Mouse (Mus musculus) T-helper 2 cell (primary cell): ENCODE results near the gene Dnajc1.

ENCODE experiments used
- in situ Hi-C: fragments of 300-600 bp; cut with MboI, MseI; formaldehyde crosslinking; loops from one replicate; pipeline ENCODE4 v1.15.1; 2025; ENCODE audit warnings: high pct_unique_total_duplicates

Gene Dnajc1

DNA sequence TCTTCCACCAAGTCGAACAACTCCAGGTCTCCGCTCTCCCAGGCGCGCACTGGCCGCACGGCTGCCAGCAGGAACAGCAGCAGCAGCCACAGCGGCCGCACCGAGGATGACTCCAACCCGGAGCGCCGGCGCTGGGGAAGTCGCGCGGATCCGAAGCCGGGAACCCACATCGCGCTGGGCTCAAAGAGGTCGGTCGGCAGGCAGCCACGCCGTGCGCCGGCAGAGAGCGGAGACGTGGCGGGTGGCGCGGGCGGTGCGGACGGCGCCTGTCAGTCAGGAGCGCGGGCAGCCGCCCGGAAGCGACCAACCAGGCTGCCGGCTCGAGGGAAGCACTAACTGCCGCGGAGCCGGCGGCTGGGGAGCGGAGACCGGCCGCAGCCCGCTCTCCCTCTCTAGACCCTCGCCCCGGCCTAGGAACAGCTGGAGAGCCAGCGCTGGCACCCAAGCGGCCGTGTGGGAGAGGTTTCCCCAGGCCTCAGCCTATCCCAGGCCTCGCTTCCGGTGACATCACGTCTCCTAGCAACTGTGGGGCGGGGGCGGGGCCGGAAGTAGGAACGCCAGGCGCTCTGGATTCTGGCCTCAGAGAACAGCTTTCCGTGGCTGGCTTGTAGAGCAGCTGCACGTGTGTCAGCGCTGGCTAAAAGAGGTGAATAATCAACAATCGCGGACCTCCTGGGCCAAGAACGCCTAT lies at the start of gene Dnajc1:
TSS of gene Dnajc1 (minus strand) at position 500 of the 691 bp plus-strand sequence.
- in situ Hi-C loops, result loop anchor here (10.0 kb wide), 1 partner anchor 312 kb away; no protein-coding TSS in a partner anchor

DNA sequence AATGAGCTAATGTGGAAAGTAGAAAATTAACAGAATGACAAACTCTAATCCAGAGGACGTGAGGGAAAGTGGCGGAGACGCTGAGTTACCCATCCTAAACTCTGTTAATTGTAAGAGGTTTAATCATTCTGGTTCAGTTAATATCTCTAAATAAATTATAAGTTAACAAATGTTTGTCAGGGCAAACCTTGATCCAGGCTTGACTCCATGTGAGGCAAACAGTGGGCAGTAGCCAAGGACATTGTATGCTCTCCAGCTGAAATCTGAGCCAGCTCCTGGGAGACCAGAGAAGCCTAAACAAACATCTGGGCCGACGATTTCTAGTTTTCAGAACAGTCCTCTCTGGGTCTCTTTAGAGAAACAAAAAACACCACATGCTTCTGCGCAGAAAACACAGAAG lies 49.2 kb upstream of the Dnajc1 start:
- in situ Hi-C loops, result no loop called here

DNA sequence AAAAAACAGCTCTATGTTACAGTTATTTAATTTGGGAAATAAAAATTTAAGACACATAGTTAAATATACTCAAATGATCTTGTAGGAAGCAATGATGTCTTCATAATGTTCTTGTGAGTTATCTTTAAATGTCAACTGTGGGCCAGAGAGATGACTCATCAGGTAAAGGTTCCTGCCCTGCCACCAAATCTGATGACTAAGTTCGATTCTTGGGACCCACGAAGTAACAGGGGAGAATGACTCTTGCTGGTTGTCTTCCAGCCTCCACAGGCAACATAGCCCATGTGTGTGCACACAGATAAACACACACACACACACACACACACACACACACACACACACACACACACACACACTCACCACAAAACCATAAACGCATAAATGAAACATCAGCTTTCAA lies 22.6 kb upstream of the Dnajc1 start:
- in situ Hi-C loops, result no loop called here

DNA sequence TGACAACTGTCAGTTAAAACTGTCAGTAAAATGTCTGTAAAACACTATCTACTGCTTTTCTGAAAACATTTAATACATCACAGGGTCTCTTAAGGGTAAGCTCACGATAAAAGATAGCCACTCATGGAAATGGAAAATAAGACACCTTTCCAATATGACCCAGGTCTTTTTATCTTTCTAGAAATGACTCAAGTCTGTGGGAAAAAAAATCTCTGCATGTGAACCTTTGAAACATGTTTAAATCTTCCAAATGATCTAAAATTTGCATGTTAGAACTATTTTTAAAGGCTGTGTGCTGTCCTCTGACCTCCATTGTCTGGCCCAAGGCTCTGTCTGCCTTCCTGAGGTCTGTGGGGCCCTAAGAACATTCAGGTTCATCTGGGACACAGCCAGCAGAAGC lies 11.0 kb upstream of the Dnajc1 start:
- in situ Hi-C loops, result no loop called here

DNA sequence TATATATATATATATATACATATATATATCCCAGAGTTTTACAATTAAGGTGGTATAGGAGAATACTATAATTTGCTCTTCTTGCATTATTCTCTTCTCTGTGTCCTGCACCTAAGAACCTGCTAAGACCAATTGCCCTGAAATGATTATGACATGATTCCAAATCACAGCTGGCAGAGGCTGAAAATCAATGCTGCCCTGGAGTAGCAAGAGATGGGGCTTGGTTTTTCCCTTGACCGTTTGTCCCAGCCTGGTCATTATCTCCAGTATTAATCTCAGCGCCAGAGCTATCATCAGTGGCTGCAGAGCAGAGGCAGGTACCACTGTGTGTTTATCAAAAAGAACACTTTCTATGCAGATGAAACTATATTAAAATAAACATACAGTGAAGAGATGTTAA lies 9.1 kb upstream of the Dnajc1 start:
- in situ Hi-C loops, result no loop called here

DNA sequence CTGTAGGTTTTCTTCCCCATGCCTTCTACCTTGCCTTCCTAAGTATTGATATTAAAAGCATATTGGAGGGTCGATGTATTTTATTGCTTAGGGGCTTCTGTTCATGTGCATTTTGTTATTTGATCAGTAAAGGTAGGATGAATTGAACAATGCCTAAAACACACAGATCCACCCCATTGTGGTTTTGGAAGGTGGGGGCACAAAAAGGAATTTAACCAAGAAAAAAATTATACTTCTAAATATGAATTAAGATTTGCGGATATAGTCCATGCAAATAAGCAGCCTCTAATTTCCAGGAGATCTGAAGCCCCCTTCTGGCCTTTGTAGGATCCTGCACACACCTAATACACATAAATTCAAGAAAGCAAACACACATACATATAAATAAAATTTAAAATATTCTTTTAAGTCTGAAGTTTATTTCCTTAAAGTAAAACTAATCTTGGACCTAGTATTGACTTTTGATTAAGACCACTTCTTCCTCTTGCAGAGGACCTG lies 441 bp upstream of the Dnajc1 start:
- in situ Hi-C loops, result loop anchor here (10.0 kb wide), 1 partner anchor 312 kb away; no protein-coding TSS in a partner anchor

DNA sequence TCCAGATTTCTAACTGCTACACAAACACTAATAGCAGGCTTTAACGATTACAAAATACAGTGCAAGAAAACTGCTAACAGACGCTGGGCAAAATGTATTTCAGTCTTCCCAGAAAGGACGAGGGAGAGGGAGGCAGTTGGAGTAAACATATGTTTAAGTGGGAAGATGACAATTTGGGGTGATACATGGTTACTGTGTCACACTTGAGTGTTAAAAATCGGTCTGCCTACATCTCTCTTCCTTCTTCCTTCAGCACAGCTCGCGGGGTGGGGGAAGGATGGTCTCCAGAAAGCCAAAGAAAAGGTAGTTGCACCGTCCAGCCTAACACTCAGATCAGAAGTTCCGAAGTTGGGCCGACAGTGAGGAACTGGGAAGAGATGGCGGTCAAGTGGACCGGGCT lies 769 bp downstream of the Dnajc1 start:
- in situ Hi-C loops, result loop anchor here (10.0 kb wide), 1 partner anchor 313 kb away; no protein-coding TSS in a partner anchor

DNA sequence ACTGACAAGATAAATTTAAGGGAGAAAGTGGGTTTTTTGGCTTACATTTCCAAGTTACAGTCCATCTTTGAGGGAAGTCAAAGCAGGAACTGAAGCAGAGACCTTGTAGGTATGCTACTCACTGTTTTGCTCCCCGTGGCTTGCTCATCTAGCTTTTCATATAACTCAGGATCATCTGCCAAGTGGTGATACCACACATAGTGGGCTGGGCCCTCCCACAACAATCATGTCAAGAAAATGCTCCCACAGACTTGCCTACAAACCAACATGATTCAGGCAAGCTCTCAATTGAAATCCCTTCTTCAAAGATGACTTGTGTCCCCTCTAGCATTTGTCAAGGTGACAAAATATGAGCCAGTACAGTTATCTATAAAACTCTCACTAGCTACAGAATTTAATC lies 3.0 kb downstream of the Dnajc1 start:
- in situ Hi-C loops, result loop anchor here (10.0 kb wide), 1 partner anchor 315 kb away; no protein-coding TSS in a partner anchor

DNA sequence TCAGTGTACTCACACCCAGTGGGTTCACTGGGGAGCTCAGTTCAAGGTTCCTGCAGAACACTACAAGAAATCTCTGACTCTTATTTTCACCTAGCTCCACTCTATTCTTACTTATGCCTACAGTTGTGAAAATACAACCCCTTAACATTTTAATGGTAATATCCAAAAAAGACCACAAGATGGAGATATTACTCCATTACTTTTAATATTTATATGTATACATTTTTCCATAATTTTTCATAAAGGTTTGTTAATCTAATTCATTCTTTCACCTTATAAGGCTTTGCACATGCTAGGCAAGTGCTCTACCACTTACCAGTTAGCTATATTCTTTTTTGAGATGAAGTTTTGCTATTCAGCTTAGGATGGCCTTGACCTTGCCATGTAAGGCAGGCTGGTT lies 11.0 kb downstream of the Dnajc1 start:
- in situ Hi-C loops, result no loop called here

DNA sequence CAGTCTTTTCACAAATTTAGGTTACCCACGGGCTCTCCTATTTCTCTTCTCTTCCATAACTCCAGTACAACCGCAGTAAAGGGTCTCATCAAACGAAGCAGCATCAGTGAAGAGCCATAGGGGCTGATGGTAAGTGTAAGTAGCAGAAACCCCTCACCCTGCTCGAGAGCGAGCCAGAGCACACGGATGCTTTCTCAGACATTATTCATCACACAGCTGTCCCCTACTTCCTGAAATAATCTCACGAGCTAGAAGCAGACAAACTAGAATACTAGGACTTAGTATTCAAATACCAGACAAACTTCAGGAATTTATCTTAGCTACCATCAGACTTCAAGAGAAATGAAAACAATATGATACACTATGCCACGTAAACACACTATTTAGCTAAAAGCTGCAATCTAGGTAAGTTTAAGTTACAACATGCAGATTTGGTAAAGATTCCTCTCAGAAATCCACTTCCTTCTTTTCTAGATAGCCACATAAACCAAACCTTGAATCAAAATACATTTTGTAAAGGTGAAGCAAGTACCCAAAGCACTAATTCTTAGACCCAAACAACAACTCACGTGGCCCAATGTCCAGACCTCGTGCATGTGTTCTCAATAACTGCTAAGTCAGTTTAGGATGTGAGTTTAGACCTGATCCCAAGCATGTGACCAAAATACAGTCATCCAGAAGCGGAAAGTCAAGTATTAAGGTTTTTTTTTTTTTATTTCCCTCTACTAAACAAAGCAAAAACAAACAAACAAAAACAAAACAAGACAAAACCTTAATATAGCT lies 20.0 kb downstream of the Dnajc1 start:
- in situ Hi-C loops, result loop anchor here (10.0 kb wide), 1 partner anchor 142 kb away; no protein-coding TSS in a partner anchor

DNA sequence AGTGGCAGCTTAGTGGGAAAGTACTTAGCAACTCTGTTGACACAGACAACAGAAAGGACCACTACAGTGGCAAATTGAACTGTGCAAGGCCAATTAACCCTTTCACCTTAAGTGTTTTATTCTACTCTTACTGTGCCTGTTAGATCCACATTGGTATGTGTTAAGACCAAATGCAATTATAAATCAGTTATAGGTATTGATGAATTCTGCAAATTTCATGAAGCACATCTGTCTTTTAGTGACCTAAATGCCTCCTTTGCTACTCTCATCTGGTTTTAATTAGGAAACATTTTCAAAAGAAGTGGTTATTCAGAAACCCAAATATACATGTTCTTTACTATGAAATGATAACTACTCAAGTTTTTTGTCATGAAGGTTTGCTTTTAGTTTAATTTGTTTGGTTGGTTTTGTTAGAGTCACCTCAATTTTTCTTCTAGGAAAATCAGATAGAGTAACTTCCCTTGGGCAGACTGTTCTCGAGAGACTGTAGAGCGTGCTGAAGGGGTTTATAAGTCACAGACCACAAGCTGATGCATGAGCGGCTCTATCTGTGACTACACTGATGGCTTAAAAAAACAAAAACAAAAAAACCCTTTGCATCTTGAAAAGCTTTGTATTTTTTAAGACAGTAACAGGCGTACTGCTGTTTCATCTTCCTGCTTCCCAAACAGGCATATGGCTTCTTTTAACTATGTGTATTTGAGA lies 21.7 kb downstream of the Dnajc1 start:
- in situ Hi-C loops, result loop anchor here (10.0 kb wide), 1 partner anchor 144 kb away; no protein-coding TSS in a partner anchor

DNA sequence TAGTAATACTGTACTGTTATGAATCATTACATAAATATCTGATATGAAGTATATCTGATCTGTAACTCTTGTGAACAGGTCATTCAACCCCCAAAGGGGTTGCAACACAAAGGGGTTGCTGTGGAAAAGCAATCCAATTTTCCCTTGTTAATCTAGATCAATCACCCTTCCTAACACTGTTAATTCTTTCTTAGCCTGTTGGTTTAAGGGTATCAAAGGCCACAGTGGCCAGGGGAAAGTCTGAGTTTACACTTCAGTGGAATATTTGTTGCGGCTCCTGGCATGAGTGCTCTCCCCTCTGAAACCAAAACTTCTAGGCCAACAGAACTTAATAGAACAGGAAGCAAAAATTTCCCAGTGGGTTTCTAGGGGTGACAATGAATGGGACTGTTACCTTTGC lies 28.2 kb downstream of the Dnajc1 start:
- in situ Hi-C loops, result no loop called here

DNA sequence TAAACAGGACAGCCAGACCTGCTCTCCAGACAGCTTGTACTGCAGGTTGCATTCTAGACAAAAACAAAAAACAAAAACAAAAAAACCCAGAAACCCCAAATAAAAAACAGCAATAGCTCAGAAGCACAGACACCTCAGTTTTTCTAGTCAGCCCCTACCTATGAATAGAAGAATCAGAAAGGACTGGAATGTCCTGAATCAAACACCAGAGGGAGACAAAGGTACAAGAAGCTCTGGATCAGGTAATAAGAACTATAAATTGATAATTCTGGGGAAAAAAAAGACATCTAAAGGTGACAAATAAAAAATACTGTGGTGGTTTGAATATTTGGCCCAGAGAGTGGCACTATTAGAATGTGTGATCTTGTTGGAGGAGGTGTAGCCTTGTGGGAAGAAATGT lies 37.3 kb downstream of the Dnajc1 start:
- in situ Hi-C loops, result no loop called here

DNA sequence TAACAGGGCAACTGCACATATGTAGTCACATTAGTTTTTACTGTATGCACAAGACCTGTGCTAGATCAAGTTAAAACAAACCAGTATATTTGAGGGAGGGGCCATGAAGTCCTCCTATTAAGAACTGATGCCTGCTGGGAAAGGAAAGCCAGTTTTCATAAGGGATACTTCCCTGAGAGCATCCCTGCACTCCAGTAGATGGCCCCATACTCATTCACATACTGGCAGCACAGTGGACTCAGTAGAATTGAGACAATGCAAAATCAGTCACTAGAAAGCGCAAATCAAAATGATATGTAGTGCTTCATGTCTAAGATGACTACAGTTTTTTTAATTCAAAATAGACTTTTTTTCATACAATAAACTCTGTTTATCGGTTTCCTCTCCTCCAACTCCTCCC lies 40.0 kb downstream of the Dnajc1 start:
- in situ Hi-C loops, result no loop called here

DNA sequence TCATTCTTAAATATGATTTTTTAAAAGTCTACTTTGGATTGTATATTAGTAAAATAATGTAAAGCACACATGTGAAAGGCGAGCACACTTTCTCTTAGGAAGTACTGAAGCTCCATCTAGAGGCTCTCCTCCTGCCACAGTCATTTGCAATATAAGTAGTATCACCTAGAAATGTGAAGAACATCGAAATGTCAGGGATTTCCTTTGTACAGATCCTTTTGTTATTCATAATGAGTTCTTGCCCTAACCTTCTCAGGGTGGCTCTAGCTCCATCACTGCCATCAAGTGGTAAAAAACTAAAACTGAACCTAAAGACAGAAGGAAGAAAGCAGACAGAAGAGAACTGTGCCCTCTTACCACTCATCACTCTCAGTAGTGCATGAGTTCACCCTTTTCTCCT lies 49.2 kb downstream of the Dnajc1 start:
- in situ Hi-C loops, result no loop called here

DNA sequence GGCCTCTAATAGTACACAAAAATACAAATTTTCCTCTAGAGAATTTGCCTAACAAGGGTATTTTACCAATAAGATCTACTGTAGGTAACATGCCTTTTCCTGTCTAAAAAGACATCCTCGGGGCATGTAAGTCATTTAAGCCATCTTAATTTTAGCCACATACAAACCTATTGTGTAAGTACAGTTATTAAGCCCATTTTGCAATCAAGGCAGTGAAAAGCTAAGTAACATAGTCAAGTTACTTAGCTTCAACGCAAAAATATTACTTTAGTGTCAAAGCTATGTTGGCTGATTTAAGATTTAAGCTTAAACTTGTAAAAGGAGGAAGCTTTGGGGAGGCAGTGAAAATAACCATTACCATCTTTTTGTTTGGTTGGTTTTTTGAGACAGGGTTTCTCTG lies 74.0 kb downstream of the Dnajc1 start:
- in situ Hi-C loops, result no loop called here

DNA sequence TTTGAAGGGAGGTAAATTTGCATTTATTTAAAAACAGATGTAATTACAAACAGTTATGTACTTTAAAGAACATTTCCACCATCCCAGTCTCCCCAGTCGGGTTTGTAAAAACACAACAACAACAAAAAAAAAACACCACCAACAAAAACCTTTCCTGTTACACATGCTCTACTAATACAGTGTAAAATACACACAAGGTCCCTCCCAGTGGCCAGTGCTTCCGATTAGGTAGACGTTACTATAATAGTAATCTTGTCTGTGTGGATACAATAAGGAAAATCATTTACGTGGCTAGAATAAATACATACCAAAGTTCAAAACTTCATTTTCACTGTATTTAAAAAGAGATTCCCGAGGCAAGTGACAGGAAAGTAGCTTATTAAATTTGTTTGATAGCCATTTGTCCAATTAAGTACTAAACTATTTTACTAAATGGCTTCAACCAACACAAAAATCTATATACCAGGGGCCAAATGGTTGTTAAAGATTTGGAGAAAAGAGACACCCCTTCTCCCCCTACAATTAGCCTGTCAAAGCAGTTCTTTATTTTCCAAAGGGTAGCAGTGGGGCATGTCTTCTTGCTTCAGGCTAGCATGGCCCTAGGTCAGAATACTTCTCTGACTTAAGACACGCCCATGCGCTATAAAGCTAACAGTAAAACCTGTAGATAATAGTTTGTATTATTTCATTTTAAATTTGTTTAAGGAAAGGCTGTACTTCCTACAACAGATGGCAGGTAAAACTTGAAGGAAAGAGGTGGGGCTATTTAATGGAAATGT lies 74.9 kb downstream of the Dnajc1 start:
- in situ Hi-C loops, result no loop called here

DNA sequence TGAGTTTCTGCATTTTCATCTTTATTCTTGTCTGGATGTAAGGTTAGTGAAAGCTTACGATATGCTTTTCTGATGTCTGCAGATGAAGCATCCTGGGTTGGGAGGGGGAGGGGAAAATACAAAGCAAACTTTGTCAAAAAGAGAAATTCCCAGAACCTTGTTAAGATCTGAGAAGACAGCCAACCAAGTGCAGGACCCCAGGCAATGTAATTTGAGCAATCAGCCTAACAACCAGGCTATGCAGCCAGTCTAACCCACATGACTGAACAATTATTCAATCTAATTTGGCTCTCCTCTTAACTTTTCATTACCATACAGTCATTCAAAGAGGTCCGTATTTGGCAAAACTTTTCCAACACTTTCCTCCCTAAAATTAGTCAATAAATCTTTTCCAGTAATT lies 75.7 kb downstream of the Dnajc1 start:
- in situ Hi-C loops, result no loop called here

DNA sequence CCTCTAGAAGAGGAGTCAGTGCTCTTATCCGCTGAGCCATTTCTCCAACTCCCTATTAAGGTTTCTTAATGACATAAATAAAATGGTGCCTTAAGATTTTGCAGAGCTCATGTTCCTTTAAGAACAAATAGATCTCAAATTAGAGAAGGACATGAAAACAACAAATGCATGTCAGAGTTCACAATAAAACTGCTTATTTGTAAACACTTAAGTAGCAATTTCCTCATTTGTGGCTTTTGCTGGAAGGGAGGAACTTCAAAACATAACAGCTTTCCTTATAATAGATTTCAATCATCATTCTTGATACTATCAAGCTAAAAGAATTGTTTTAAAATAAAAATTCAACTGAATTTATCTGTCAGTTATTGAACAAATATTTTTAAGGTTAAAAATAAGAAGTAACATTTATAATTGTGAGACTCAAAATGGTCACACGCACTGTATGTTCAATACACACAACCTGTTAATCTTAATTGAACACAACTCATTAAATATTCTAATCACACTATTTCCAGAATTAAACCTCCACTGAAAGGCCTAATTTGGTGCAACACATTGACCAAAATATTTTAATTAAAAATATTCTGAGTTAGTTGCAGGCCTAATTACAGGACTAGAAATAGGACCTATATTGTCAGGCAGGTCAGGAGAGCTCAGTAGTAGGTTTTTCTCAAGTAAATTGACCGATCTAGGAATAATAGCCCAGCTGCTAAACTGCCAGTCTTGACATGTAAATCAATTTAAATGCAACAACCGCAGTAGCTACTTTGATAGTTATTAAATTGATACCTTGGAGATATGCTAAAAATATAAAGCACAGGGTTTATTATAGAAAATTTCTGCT lies 82.1 kb downstream of the Dnajc1 start:
- in situ Hi-C loops, result no loop called here
